Mouse (Mus musculus): Measurements from ENCODE around the gene Mical2. TPM values are rescaled to one million over a fixed set of nuclear protein-coding genes. Genes with fewer than 3 reads are reported as not detected.

Gene Mical2
- polyA plus RNA-seq, 1 experiment from 2014 or later: 140 TPM

DNA sequence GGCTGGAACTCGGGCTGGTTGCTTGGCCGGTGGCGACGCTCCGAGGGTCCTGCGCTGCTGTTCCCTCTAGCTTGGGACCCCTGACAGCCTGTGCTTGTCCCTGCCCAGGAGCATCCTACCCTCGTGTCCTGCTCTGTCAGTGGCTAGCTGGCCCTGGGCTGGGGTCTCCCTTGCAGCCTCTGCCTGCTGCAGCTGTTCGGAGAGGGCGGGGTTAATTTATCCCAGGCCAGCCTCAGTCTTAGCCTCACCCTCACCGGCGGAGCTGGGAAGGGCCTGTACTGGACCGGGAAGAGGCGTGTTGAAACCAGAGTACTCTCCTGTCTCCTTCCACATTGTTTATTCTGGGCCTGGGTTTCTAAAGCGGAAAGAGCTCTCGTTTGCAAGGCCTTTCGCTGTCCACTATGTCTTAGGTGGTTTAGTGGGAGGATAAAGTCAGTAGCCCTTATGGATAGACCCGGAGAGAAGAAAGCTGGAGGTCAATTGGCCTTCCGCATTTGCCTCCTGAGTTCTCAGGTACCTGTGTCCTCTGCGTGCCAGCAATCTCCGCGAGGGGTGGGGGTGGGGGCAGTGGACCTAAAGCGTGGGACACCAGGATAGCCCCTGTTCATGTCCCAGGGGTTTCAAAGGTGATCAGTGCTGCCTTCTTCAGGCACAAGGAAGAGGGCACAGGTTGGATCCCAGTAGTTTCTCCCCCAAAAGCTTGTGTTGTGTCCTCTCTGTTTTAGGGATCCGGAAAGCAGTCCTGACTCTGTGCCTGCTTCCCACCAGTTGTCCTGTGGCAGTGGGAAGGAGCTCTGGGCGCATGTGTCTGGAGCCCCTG, 1.0 kb downstream of the Mical2 start:
- H3K9ac ChIP-seq (ENCODE audit: low read length): peak overlapping the region; percentile 99
- under 1% methylated on average over 24 of the region's 24 CpGs for WGBS
- peak overlapping the region; percentile 77 for H3K4me2 ChIP-seq (ENCODE audit: low read length)
- H3K4me3 ChIP-seq (ENCODE audit: control insufficient read depth in 1 of 2, insufficient read depth in 1 of 2, low read depth in 1 of 2, low read length in 2 of 2): peak overlapping the region; percentile 84 to 97
- H3K9me3 ChIP-seq (ENCODE audit: control insufficient read depth, low read length): no peaks in the 10 kb centered on the region
- no peak for ATAC-seq (ENCODE audit: insufficient number of reproducible peaks, insufficient read depth, low FRiP score, low read depth)
- H3K27me3 ChIP-seq (ENCODE audit: control insufficient read depth, insufficient read depth, low read length): no peaks in the 10 kb centered on the region
- H3K36me3 ChIP-seq (ENCODE audit: control insufficient read depth, insufficient read depth, low read length): peaks cover 41% of the 10 kb centered on the region
- peak overlapping the region; percentile 78 to 93 for H3K27ac ChIP-seq (replicated peaks in 1 of 2; ENCODE audit: control insufficient read depth in 1 of 2, insufficient read depth in 1 of 2, low read depth in 2 of 2, low read length in 2 of 2)
- H3K4me1 ChIP-seq (ENCODE audit: control insufficient read depth in 2 of 2, insufficient read depth in 2 of 2, low read length in 2 of 2): peaks cover 48 to 74% of the 10 kb centered on the region in 2 experiments

DNA sequence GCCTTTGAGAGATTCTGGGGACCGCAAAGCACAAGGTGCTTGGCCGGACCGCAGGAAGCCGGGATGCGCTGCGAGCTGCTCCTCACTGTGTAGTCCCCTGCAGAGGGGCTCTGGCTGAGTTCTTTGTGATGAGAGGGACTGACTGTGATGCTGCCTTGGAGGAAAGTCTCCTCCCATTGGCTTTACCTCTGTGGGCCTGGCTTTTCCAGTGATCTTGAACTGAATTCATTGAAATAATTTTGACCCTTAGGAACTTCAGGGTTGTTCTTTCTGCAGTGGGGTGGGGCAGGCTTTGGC, 1.6 kb downstream of the Mical2 start:
- Histone ChIP-seq H3K36me3 (ENCODE audit: control insufficient read depth, insufficient read depth, low read length) (peaks cover 46% of the 10 kb centered on the region), H3K9ac (ENCODE audit: low read length) (peak overlapping the region; percentile 99), H3K9me3 (ENCODE audit: control insufficient read depth, low read length) (no peaks in the 10 kb centered on the region), H3K4me3 (ENCODE audit: control insufficient read depth in 1 of 2, insufficient read depth in 1 of 2, low read depth in 1 of 2, low read length in 2 of 2) (peak overlapping the region; percentile 84 to 97), H3K4me2 (ENCODE audit: low read length) (peak overlapping the region; percentile 77), H3K4me1 (ENCODE audit: control insufficient read depth in 2 of 2, insufficient read depth in 2 of 2, low read length in 2 of 2) (peaks cover 52 to 72% of the 10 kb centered on the region in 2 experiments), H3K27me3 (ENCODE audit: control insufficient read depth, insufficient read depth, low read length) (no peaks in the 10 kb centered on the region), H3K27ac (replicated peaks in 1 of 2; ENCODE audit: control insufficient read depth in 1 of 2, insufficient read depth in 1 of 2, low read depth in 2 of 2, low read length in 2 of 2) (peak overlapping the region; percentile 78 to 93)
- WGBS: 2% methylated on average over 6 of the region's 6 CpGs
- ATAC-seq (ENCODE audit: insufficient number of reproducible peaks, insufficient read depth, low FRiP score, low read depth): no peak

DNA sequence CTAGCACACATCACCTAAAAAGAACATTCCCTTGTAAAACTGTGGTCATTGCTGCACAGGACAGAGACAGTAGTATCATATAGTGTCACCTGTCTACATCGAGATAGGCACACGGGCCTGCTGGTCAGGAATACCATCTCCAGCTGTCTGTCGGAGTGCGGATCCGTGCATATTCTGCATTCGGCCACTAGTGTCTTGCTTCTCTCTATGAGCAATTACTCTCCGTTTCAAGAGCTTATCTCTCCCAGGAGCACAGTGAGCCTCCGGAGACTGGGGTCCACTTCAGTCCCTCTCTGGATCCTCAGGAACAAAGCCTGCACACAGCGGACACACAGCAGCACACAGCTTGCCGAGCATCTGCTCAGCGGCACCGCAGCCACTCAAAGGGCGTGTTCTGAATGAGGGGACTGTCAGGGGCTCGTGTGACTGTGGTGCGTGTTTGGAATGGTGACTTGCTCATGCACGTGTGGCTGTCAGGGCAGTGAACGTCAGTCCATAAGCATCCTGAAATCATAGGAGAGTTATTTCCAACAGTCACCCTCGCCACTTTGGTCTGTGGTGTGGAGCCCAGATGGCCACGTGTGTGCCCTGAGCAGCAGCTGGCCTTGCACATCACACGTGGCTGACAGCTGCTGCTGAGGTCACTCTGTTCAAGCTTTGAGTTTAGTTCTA, 3.3 kb downstream of the Mical2 start:
- H3K4me2 ChIP-seq (ENCODE audit: low read length): peak overlapping the region; percentile 77
- no peaks in the 10 kb centered on the region for H3K27me3 ChIP-seq (ENCODE audit: control insufficient read depth, insufficient read depth, low read length)
- H3K4me1 ChIP-seq (ENCODE audit: control insufficient read depth in 2 of 2, insufficient read depth in 2 of 2, low read length in 2 of 2): peaks cover 47 to 69% of the 10 kb centered on the region in 2 experiments
- H3K4me3 ChIP-seq (ENCODE audit: control insufficient read depth in 1 of 2, insufficient read depth in 1 of 2, low read depth in 1 of 2, low read length in 2 of 2): peak overlapping the region; percentile 37 to 97
- WGBS: 9% methylated on average over 20 of the region's 20 CpGs
- H3K9me3 ChIP-seq (ENCODE audit: control insufficient read depth, low read length): no peaks in the 10 kb centered on the region
- no peak for ATAC-seq (ENCODE audit: insufficient number of reproducible peaks, insufficient read depth, low FRiP score, low read depth)
- H3K27ac ChIP-seq (replicated peaks in 1 of 2; ENCODE audit: control insufficient read depth in 1 of 2, insufficient read depth in 1 of 2, low read depth in 2 of 2, low read length in 2 of 2): peak overlapping the region; percentile 85 to 93
- peaks cover 62% of the 10 kb centered on the region for H3K36me3 ChIP-seq (ENCODE audit: control insufficient read depth, insufficient read depth, low read length)
- peak overlapping the region; percentile 99 for H3K9ac ChIP-seq (ENCODE audit: low read length)

DNA sequence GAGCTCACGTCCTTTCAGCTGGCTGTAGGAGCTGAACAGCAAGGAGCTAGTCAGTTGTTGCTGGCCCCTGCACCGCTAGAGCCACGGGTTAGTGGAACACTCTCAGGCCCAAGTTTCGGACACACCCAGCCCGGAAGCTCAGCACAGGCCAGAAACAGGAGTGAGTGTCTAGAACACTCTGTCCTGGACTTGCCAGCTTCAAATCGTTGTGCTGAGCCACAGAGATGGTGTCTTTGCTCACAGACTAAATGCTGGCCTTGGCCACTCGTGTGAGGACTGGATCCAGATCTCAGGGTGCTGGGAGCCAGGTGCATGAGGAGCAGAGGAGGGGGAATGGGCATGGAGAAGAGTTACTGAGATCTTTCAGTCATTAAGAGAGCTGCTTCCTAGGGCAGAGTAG, 6.1 kb downstream of the Mical2 start:
- Histone ChIP-seq H3K4me2 (ENCODE audit: low read length) (no peak overlapping the region; the same call in 1 of the 2 replicates), H3K4me3 (ENCODE audit: control insufficient read depth in 1 of 2, insufficient read depth in 1 of 2, low read depth in 1 of 2, low read length in 2 of 2) (no peak overlapping the region), H3K27me3 (ENCODE audit: control insufficient read depth, insufficient read depth, low read length) (no peaks in the 10 kb centered on the region), H3K9ac (ENCODE audit: low read length) (peak overlapping the region; percentile 51), H3K36me3 (ENCODE audit: control insufficient read depth, insufficient read depth, low read length) (peaks cover 83% of the 10 kb centered on the region), H3K4me1 (ENCODE audit: control insufficient read depth in 2 of 2, insufficient read depth in 2 of 2, low read length in 2 of 2) (peaks cover 41 to 75% of the 10 kb centered on the region in 2 experiments), H3K27ac (replicated peaks in 1 of 2; ENCODE audit: control insufficient read depth in 1 of 2, insufficient read depth in 1 of 2, low read depth in 2 of 2, low read length in 2 of 2) (peak overlapping the region; percentile 25 to 35; a peak in 2 of 4 replicates), H3K9me3 (ENCODE audit: control insufficient read depth, low read length) (no peaks in the 10 kb centered on the region)
- 59% methylated on average over 7 of the region's 7 CpGs for WGBS
- no peak for ATAC-seq (ENCODE audit: insufficient number of reproducible peaks, insufficient read depth, low FRiP score, low read depth)

DNA sequence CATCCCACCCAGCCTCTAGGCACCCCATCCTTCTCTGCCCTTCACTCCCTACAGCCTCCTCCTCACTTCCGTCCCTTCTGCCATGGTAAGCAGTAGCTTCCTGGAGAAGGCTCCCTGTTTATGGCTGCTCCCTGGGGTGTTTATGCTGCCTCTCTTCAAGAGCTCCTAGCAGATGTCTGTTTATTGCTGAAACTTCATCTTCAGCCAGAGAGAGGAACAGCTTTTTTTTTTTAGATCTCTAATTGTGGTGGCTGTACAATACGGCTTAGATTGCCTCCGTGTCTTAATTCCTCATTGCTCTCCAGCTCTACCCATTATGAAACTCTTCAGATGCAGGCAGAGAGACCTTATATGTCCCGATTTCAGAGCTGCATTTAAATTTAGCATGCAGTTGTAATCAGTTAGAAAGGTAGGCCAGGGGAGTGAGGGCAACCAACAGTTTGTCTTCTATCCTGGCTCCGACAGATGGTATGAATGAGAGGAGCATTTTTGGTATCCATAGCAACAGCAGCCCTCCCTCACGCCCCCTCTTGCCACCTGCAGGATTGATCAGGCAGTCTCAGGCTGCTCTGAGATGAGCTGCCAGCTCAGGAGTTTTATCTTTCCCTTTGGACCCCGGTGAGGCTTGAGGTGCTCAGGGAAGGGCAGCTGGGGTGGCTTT, 7.8 kb downstream of the Mical2 start:
- H3K27ac ChIP-seq (replicated peaks in 1 of 2; ENCODE audit: control insufficient read depth in 1 of 2, insufficient read depth in 1 of 2, low read depth in 2 of 2, low read length in 2 of 2): peak overlapping the region; percentile 9 to 72
- 34% methylated on average over 7 of the region's 7 CpGs for WGBS
- no peak overlapping the region for H3K4me3 ChIP-seq (ENCODE audit: control insufficient read depth in 1 of 2, insufficient read depth in 1 of 2, low read depth in 1 of 2, low read length in 2 of 2)
- peak overlapping the region; percentile 30 for H3K4me2 ChIP-seq (ENCODE audit: low read length)
- peak overlapping the region; percentile 65 for H3K9ac ChIP-seq (ENCODE audit: low read length)
- H3K9me3 ChIP-seq (ENCODE audit: control insufficient read depth, low read length): no peaks in the 10 kb centered on the region
- no peak for ATAC-seq (ENCODE audit: insufficient number of reproducible peaks, insufficient read depth, low FRiP score, low read depth)
- no peaks in the 10 kb centered on the region for H3K27me3 ChIP-seq (ENCODE audit: control insufficient read depth, insufficient read depth, low read length)
- H3K36me3 ChIP-seq (ENCODE audit: control insufficient read depth, insufficient read depth, low read length): peaks cover 92% of the 10 kb centered on the region
- H3K4me1 ChIP-seq (ENCODE audit: control insufficient read depth in 2 of 2, insufficient read depth in 2 of 2, low read length in 2 of 2): peaks cover 44 to 82% of the 10 kb centered on the region in 2 experiments

DNA sequence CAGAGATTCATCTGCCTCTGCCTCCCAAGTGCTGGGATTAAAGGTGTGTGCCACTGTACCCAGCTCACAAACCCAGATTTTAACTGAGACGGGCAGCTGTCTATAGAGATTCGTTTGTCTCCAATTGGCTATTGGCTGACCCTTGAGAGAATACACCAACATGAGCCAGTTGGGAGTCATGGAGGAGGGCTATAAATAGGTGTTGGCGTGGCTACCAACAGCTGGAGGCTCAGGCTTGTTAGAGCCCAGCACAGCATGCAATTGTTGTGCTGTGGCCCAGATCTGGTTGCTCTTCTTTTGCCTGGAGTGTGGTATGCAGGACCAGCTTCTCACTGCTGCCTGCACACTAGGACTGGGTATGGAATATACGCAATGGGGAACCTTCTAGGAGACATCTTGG, 8.8 kb downstream of the Mical2 start:
- ATAC-seq (ENCODE audit: insufficient number of reproducible peaks, insufficient read depth, low FRiP score, low read depth): no peak
- Histone ChIP-seq H3K27me3 (ENCODE audit: control insufficient read depth, insufficient read depth, low read length) (no peaks in the 10 kb centered on the region), H3K36me3 (ENCODE audit: control insufficient read depth, insufficient read depth, low read length) (peaks cover 92% of the 10 kb centered on the region), H3K9me3 (ENCODE audit: control insufficient read depth, low read length) (no peaks in the 10 kb centered on the region), H3K4me2 (ENCODE audit: low read length) (peak overlapping the region; percentile 30; the same call in 1 of the 2 replicates), H3K9ac (ENCODE audit: low read length) (no peak overlapping the region; the same call in 1 of the 2 replicates), H3K27ac (replicated peaks in 1 of 2; ENCODE audit: control insufficient read depth in 1 of 2, insufficient read depth in 1 of 2, low read depth in 2 of 2, low read length in 2 of 2) (peak overlapping the region; percentile 10 to 72; a peak in 2 of 4 replicates), H3K4me3 (ENCODE audit: control insufficient read depth in 1 of 2, insufficient read depth in 1 of 2, low read depth in 1 of 2, low read length in 2 of 2) (no peak overlapping the region), H3K4me1 (ENCODE audit: control insufficient read depth in 2 of 2, insufficient read depth in 2 of 2, low read length in 2 of 2) (peaks cover 45 to 79% of the 10 kb centered on the region in 2 experiments)
- 36% methylated on average over 4 of the region's 4 CpGs for WGBS

DNA sequence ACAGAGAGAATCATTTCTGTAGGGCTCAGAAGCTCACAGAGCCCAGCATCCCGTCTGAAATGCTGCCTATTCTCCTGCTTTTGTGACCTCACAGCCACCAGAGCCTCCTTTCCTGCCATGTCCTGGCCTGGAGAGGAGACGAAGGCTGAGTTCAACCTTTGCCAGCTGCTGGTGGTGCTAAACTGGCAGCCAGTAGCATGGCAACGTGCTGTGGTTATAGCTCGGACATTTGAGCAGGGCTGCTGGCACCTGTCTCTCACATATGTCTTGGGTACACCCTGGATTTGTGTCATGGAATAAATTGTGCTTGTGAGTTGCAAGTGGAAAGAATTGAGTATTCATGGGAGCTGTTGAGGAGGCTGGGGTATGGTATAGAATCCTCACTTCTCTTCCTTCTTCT, 9.8 kb downstream of the Mical2 start:
- Histone ChIP-seq H3K4me2 (ENCODE audit: low read length) (no peak overlapping the region), H3K4me1 (ENCODE audit: control insufficient read depth in 2 of 2, insufficient read depth in 2 of 2, low read length in 2 of 2) (peaks cover 45 to 71% of the 10 kb centered on the region in 2 experiments), H3K27me3 (ENCODE audit: control insufficient read depth, insufficient read depth, low read length) (no peaks in the 10 kb centered on the region), H3K4me3 (ENCODE audit: control insufficient read depth in 1 of 2, insufficient read depth in 1 of 2, low read depth in 1 of 2, low read length in 2 of 2) (no peak overlapping the region), H3K27ac (replicated peaks in 1 of 2; ENCODE audit: control insufficient read depth in 1 of 2, insufficient read depth in 1 of 2, low read depth in 2 of 2, low read length in 2 of 2) (no peak overlapping the region; a peak in 1 of 4 replicates), H3K9ac (ENCODE audit: low read length) (no peak overlapping the region), H3K9me3 (ENCODE audit: control insufficient read depth, low read length) (no peaks in the 10 kb centered on the region), H3K36me3 (ENCODE audit: control insufficient read depth, insufficient read depth, low read length) (peaks cover 92% of the 10 kb centered on the region)
- no peak for ATAC-seq (ENCODE audit: insufficient number of reproducible peaks, insufficient read depth, low FRiP score, low read depth)
- WGBS: 80% methylated on average over 4 of the region's 4 CpGs

All from heart, embryonic 14.5 days (tissue).